Mouse (Mus musculus) yolk sac, embryonic 10.5 days (tissue): ENCODE measurements around the gene Kat2a.
"Not testable (repeated sequence)": the region's sequence is repeated elsewhere in the genome, so short reads cannot be mapped to it uniquely, and the experiment has no call there.

Experiments
- DNase-seq: peaks from one replicate; pipeline ENCODE4 v3.0.0-alpha.2; 2017; ENCODE audit warnings: low spot score

Gene Kat2a

DNA sequence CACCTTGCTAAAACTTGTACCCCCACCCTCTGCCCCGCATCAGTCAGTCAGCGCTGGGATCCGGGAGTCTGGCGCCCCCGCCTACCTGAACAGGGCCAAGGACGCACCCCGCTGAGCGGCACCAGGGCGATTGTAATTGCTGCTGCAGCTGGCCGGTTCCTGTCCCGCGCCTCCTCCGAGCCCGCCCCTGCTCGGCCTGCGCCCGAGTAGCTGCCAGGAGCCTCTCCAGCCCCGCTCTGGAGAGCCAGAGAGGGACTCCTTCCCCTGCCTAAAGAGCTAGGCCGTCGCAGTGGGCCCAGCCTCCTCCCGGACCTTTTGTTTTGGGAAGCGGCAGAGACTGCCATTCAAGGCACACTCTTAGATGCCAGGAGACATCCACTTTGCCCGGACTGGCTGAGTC is 39.1 kb downstream of the Kat2a start:
- DNase-seq, result no peak

DNA sequence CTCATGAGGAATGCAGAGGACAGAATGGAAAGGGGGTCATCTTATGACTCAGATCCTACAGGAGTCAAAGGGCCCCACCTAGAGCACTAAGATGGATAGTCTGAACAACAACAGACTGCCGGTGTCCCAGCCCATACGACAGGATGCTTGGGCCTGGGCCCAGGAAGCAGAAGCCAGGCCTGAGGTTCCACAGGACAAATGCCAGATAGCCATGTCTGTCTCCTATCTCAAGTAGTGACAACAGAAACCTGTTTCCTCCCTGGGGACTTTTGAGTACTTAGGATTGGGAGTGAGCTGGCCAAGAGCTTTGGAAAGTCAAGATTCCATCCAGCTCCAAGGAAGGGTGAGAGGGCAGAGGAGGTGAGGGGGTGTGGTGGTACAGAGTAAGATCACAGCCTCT is 40.3 kb downstream of the Kat2a start:
- DNase-seq, result no peak

DNA sequence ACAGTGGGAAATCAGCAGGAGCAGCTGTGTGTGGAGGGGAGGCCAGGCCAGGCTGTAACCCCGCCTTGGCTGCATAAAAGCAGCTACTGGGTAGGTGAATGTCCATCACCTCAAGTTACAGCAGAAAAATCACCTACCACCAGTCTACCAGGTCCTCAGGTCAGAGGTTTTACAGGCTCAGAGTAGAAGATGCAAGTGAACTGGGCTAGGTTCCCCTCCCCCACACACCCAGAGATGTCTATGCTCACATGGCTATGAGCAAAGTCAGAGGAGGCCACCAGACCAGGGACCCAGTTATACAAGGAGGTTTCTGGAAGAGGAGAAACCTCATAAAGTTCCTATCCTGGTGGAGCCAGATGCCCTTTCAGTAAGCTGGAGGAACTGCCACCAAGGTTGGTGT is 41.2 kb downstream of the Kat2a start:
- DNase-seq, result no peak

DNA sequence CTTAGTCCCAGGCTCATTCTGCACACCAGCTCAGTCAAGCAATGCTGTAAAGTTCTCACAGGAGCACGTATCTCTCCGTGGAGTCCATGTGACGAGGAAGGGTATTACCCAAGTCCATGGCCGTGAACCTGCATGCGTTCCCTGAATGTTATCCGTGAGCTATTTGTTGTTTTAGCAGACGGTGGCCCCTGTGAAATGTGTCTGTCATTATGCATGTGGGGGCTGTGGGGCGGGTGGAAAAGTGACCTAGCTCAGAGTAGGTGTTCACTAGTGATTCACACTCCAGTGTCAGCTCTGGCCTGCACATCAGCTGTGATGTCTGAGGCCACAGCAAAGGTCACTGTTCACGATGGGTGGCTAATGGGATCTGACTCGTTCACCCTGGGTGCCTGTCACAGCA is 52.5 kb downstream of the Kat2a start:
- no peak for DNase-seq

DNA sequence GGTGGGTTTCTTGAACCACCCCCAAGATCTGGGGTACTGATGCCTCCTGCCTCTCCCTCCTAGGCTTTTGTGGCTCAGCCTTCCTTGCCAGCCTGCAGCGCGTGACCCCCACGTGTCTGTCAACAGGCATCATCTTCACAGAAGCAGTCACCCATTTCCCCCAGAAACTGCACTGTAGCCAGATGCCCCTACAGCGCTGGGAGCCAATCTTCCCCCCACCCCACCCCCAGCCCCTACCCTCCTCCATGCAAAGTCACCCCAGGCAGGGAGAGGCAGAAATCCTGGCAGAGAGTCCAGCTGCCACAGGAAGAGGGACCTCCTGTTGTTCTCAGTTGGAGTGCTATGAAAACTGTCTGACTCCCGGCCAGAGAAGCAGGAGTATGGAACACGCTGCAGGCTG is 55.8 kb downstream of the Kat2a start:
- DNase-seq, result no peak

DNA sequence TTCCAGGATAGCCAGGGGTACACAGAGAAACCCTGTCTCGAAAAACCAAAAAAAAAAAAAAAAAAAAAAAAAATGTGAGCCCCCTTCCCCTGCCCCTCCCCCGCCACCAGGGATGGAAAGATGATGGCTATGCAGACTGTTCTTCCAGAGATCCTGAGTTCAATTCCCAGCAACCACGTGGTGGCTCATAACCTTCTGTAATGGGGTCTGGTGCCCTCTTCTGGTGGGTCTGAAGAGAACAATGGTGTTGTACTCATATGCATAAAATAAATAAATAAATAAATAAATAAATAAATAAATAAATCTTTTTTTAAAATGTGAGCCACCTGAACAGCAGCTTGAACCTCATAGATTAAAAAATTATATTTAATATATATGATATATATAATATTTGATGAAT is 56.7 kb downstream of the Kat2a start:
- DNase-seq, result not testable (repeated sequence)
